Mouse (Mus musculus): Measurements from ENCODE around the gene Sulf2. TPM values are rescaled to one million over a fixed set of nuclear protein-coding genes. Genes with fewer than 3 reads are reported as not detected.
"Not testable (repeated sequence)": the region's sequence is repeated elsewhere in the genome, so short reads cannot be mapped to it uniquely, and the experiment has no call there.

Gene Sulf2
- polyA plus RNA-seq, 1 experiment: 40.0 TPM

GRCm38 (mm10) chr2:166088991-166089390, 66.5 kb downstream of the Sulf2 start:
- WGBS: 77% methylated on average over 9 of the region's 9 CpGs
- H3K27me3 ChIP-seq (ENCODE audit: control insufficient read depth, insufficient read depth, low read length): no peaks in the 10 kb centered on the region
- no peaks in the 10 kb centered on the region; the same call in 1 of the 2 replicates for H3K4me1 ChIP-seq (ENCODE audit: control insufficient read depth, insufficient read depth, low read length)
- TF ChIP-seq POLR2A (IDR thresholded peaks at IDR 0.05; ENCODE audit: borderline replicate concordance, insufficient read depth, low read length) (no peak), CTCF (IDR thresholded peaks at IDR 0.05; ENCODE audit: borderline replicate concordance, insufficient read depth, low read depth, low read length) (no peak)
- no peak overlapping the region for H3K4me3 ChIP-seq (replicated peaks; ENCODE audit: insufficient read depth, low read depth, low read length)
- no peak overlapping the region for H3K27ac ChIP-seq (ENCODE audit: insufficient read depth, low read length)
- DNase-seq: no peak

DNA sequence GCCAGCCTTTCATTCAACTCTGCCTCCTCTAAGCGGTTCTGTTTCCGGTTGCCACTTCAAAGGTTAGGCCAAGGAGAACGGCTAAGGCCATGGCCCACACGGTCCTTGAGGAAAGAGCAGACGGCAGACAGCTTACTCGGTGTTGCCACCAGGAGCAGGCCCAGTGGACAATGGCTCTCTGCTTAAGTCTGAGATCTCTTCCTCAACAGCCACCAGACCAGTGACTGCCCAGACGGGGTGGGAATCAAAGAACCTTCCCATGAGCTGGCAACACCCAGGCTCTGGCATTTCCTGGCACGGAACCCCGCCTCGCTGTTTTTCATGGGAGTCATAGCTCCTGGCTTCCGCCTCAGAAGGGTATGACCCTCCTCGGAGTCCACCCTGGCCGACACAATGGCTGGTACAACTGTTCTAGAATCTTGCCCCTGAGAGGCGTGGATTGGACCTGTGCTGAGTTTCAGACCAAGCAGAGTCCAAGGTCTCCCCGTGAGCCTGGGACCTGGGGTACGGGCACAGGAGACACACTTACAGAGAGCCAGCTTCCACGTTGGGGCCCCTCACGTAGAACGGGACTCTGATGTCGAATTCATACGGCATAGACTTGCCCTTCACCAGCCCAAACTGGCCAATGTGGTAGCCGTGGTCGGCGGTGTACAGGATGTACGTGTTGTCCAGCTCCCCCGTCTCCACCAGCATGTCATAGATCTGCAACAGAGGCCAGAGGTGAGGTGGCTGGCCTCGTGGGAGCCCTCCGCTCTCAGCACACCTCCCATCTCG, 68.8 kb downstream of the Sulf2 start:
- 82% methylated on average over 29 of the region's 29 CpGs for WGBS
- H3K4me1 ChIP-seq (ENCODE audit: control insufficient read depth, insufficient read depth, low read length): no peaks in the 10 kb centered on the region; the same call in 1 of the 2 replicates
- no peak overlapping the region for H3K4me3 ChIP-seq (replicated peaks; ENCODE audit: insufficient read depth, low read depth, low read length)
- DNase-seq: no peak
- no peak overlapping the region for H3K27ac ChIP-seq (ENCODE audit: insufficient read depth, low read length)
- H3K27me3 ChIP-seq (ENCODE audit: control insufficient read depth, insufficient read depth, low read length): no peaks in the 10 kb centered on the region
- no peak for TF ChIP-seq POLR2A (IDR thresholded peaks at IDR 0.05; ENCODE audit: borderline replicate concordance, insufficient read depth, low read length)
- no peak for TF ChIP-seq CTCF (IDR thresholded peaks at IDR 0.05; ENCODE audit: borderline replicate concordance, insufficient read depth, low read depth, low read length)

- no peak for TF ChIP-seq POLR2A (IDR thresholded peaks at IDR 0.05; ENCODE audit: borderline replicate concordance, insufficient read depth, low read length)
- no peak for TF ChIP-seq CTCF (IDR thresholded peaks at IDR 0.05; ENCODE audit: borderline replicate concordance, insufficient read depth, low read depth, low read length)
- 86% methylated on average over 10 of the region's 10 CpGs for WGBS
- Histone ChIP-seq H3K27me3 (ENCODE audit: control insufficient read depth, insufficient read depth, low read length) (no peaks in the 10 kb centered on the region), H3K4me3 (replicated peaks; ENCODE audit: insufficient read depth, low read depth, low read length) (no peak overlapping the region), H3K4me1 (ENCODE audit: control insufficient read depth, insufficient read depth, low read length) (no peaks in the 10 kb centered on the region; the same call in 1 of the 2 replicates), H3K27ac (ENCODE audit: insufficient read depth, low read length) (no peak overlapping the region)
- no peak for DNase-seq
Measured at GRCm38 (mm10) chr2:166085780-166086179, 69.7 kb downstream of the Sulf2 start.

GRCm38 (mm10) chr2:166084964-166085363, 70.5 kb downstream of the Sulf2 start:
- peak; percentile 70 for TF ChIP-seq CTCF (IDR thresholded peaks at IDR 0.05; ENCODE audit: borderline replicate concordance, insufficient read depth, low read depth, low read length)
- peak; percentile 16 to 49 for DNase-seq
- H3K4me1 ChIP-seq (ENCODE audit: control insufficient read depth, insufficient read depth, low read length); H3K27ac ChIP-seq (ENCODE audit: insufficient read depth, low read length); H3K27me3 ChIP-seq (ENCODE audit: control insufficient read depth, insufficient read depth, low read length); H3K4me3 ChIP-seq (replicated peaks; ENCODE audit: insufficient read depth, low read depth, low read length): not testable (repeated sequence)
- 29% methylated on average over 6 of the region's 6 CpGs for WGBS

DNA sequence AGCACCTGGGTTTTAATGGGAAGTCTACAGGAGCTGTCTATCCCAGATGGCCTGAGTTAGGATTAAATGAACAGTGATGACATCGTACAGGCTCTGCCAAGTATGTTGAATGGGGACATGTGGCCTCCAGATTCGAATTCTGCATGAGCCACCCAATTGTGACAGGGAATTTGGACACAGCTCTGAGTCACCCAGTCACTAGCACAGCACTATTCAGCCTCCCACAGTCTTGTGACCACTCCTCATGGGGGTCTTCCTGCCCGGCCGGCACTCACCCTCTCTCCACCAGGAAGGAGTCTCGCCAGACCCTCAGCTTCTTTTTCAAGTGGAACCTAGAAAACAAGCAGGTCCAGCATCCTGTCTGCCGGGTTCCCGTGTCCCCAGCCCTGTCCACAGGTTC, 71.4 kb downstream of the Sulf2 start:
- no peak for TF ChIP-seq CTCF (IDR thresholded peaks at IDR 0.05; ENCODE audit: borderline replicate concordance, insufficient read depth, low read depth, low read length)
- no peak for TF ChIP-seq POLR2A (IDR thresholded peaks at IDR 0.05; ENCODE audit: borderline replicate concordance, insufficient read depth, low read length)
- H3K4me3 ChIP-seq (replicated peaks; ENCODE audit: insufficient read depth, low read depth, low read length): no peak overlapping the region
- no peaks in the 10 kb centered on the region for H3K27me3 ChIP-seq (ENCODE audit: control insufficient read depth, insufficient read depth, low read length)
- H3K27ac ChIP-seq (ENCODE audit: insufficient read depth, low read length): no peak overlapping the region
- H3K4me1 ChIP-seq (ENCODE audit: control insufficient read depth, insufficient read depth, low read length): no peaks in the 10 kb centered on the region
- DNase-seq: no peak
- 69% methylated on average over 7 of the region's 7 CpGs for whole genome bisulfite sequencing

GRCm38 (mm10) chr2:166083542-166084031, 71.9 kb downstream of the Sulf2 start:
- H3K27ac ChIP-seq (ENCODE audit: insufficient read depth, low read length): no peak overlapping the region
- TF ChIP-seq CTCF (IDR thresholded peaks at IDR 0.05; ENCODE audit: borderline replicate concordance, insufficient read depth, low read depth, low read length) (no peak), POLR2A (IDR thresholded peaks at IDR 0.05; ENCODE audit: borderline replicate concordance, insufficient read depth, low read length) (no peak)
- WGBS: 82% methylated on average over 9 of the region's 9 CpGs
- no peak overlapping the region for H3K4me3 ChIP-seq (replicated peaks; ENCODE audit: insufficient read depth, low read depth, low read length)
- H3K4me1 ChIP-seq (ENCODE audit: control insufficient read depth, insufficient read depth, low read length): no peaks in the 10 kb centered on the region
- H3K27me3 ChIP-seq (ENCODE audit: control insufficient read depth, insufficient read depth, low read length): no peaks in the 10 kb centered on the region
- no peak for DNase-seq

- 72% methylated on average over 10 of the region's 10 CpGs for WGBS
- Histone ChIP-seq H3K27ac (ENCODE audit: insufficient read depth, low read length) (no peak overlapping the region), H3K4me3 (replicated peaks; ENCODE audit: insufficient read depth, low read depth, low read length) (no peak overlapping the region), H3K4me1 (ENCODE audit: control insufficient read depth, insufficient read depth, low read length) (no peaks in the 10 kb centered on the region), H3K27me3 (ENCODE audit: control insufficient read depth, insufficient read depth, low read length) (no peaks in the 10 kb centered on the region)
- DNase-seq: no peak
- TF ChIP-seq POLR2A (IDR thresholded peaks at IDR 0.05; ENCODE audit: borderline replicate concordance, insufficient read depth, low read length) (no peak), CTCF (IDR thresholded peaks at IDR 0.05; ENCODE audit: borderline replicate concordance, insufficient read depth, low read depth, low read length) (no peak)
Measured at GRCm38 (mm10) chr2:166082661-166083060, 72.8 kb downstream of the Sulf2 start.

- Histone ChIP-seq H3K4me3 (replicated peaks; ENCODE audit: insufficient read depth, low read depth, low read length) (no peak overlapping the region), H3K27me3 (ENCODE audit: control insufficient read depth, insufficient read depth, low read length) (no peaks in the 10 kb centered on the region), H3K4me1 (ENCODE audit: control insufficient read depth, insufficient read depth, low read length) (no peaks in the 10 kb centered on the region), H3K27ac (ENCODE audit: insufficient read depth, low read length) (no peak overlapping the region)
- TF ChIP-seq CTCF (IDR thresholded peaks at IDR 0.05; ENCODE audit: borderline replicate concordance, insufficient read depth, low read depth, low read length) (peak; percentile 68; the same call in 1 of the 2 replicates), POLR2A (IDR thresholded peaks at IDR 0.05; ENCODE audit: borderline replicate concordance, insufficient read depth, low read length) (no peak)
- DNase-seq: peak; percentile 43 to 63
- WGBS: 58% methylated on average over 5 of the region's 5 CpGs
Measured at GRCm38 (mm10) chr2:166082193-166082592, 73.3 kb downstream of the Sulf2 start.
